Mouse (Mus musculus) lung, adult 18-20 months (tissue): ENCODE results near the gene Dynlt1b.
A peak's percentile ranks its signal among the peaks of the same experiment; 100 is the strongest.
"Not testable (repeated sequence)": the region's sequence is repeated elsewhere in the genome, so short reads cannot be mapped to it uniquely, and the experiment has no call there.

Experiments used
- DNase-seq, 2 experiments: peaks; one replicate each; pipeline ENCODE4 v3.0.0; 2022; ENCODE audit warnings: mixed read lengths in 2 of 2

The Dynlt1b gene

GRCm38 (mm10) chr17:6467638-6468461, 37.9 kb downstream of the Dynlt1b start:
- DNase-seq, result peak; percentile 53 to 67

GRCm38 (mm10) chr17:6470031-6470430, 40.1 kb downstream of the Dynlt1b start:
- DNase-seq, result not testable (repeated sequence)

- DNase-seq, result peak in 1 of 2 experiments; percentile 41
Measured at GRCm38 (mm10) chr17:6470671-6471070, 40.8 kb downstream of the Dynlt1b start.

- DNase-seq, result not testable (repeated sequence)
Measured at GRCm38 (mm10) chr17:6475270-6475669, 45.4 kb downstream of the Dynlt1b start.

GRCm38 (mm10) chr17:6475913-6476312, 46.0 kb downstream of the Dynlt1b start:
- not testable (repeated sequence) for DNase-seq

- not testable (repeated sequence) for DNase-seq
Measured at GRCm38 (mm10) chr17:6476495-6476947, 46.6 kb downstream of the Dynlt1b start.

- not testable (repeated sequence) for DNase-seq
Measured at GRCm38 (mm10) chr17:6477026-6477425, 47.1 kb downstream of the Dynlt1b start.

- DNase-seq, result not testable (repeated sequence)
Measured at GRCm38 (mm10) chr17:6480855-6481589, 51.1 kb downstream of the Dynlt1b start.

GRCm38 (mm10) chr17:6481590-6481963, 51.7 kb downstream of the Dynlt1b start:
- DNase-seq, result not testable (repeated sequence)

GRCm38 (mm10) chr17:6482248-6482647, 52.3 kb downstream of the Dynlt1b start:
- DNase-seq, result not testable (repeated sequence)
